Mouse (Mus musculus): ENCODE data around the gene Plscr3. TPM values are rescaled to one million over a fixed set of nuclear protein-coding genes. Genes with fewer than 3 reads are reported as not detected.

The Plscr3 gene
- polyA plus RNA-seq, 1 experiment from 2014 or later, result 46.3 TPM

DNA sequence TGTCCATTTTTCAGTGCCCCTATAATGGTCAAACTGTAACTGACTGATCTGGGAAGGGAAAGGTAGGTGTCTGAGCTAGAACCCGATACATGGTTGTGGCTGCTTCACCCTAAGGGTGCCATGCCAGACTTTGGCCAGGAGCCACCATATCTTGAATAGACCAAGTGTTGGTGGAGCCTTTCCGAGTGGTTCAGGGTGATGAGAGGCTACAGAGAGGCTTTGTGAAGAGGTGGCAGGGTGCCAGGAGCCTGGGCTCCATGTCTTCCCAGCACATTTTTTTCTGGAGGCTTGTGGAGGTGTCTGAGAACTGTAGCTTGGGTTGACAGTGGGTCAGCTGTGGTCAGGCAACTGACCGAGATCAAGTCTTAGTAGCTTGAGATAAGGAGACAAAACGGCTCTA lies 45.3 kb downstream of the Plscr3 start:
- Histone ChIP-seq H3K9me3 (replicated peaks; ENCODE audit: control insufficient read depth, low read length, poor library complexity, severe bottlenecking) (no peaks in the 10 kb centered on the region), H3K4me3 (ENCODE audit: low read depth, low read length) (no peak overlapping the region), H3K9ac (ENCODE audit: low read depth, low read length) (no peak overlapping the region), H3K4me2 (ENCODE audit: low read length) (no peak overlapping the region), H3K27ac (ENCODE audit: low read length) (no peak overlapping the region), H3K4me1 (ENCODE audit: control insufficient read depth, insufficient read depth, low read length) (no peaks in the 10 kb centered on the region), H3K27me3 (ENCODE audit: control insufficient read depth, insufficient read depth, low read depth, low read length) (no peaks in the 10 kb centered on the region), H3K36me3 (ENCODE audit: control insufficient read depth, insufficient read depth, low read length) (no peaks in the 10 kb centered on the region)
- 71% methylated on average over 4 of the region's 4 CpGs for WGBS
- no peak for ATAC-seq

- 80% methylated on average over 5 of the region's 5 CpGs for WGBS
- Histone ChIP-seq H3K36me3 (ENCODE audit: control insufficient read depth, insufficient read depth, low read length) (no peaks in the 10 kb centered on the region), H3K4me3 (ENCODE audit: low read depth, low read length) (no peak overlapping the region), H3K27ac (ENCODE audit: low read length) (no peak overlapping the region), H3K27me3 (ENCODE audit: control insufficient read depth, insufficient read depth, low read depth, low read length) (no peaks in the 10 kb centered on the region), H3K4me1 (ENCODE audit: control insufficient read depth, insufficient read depth, low read length) (peaks cover 8% of the 10 kb centered on the region), H3K9ac (ENCODE audit: low read depth, low read length) (no peak overlapping the region), H3K4me2 (ENCODE audit: low read length) (no peak overlapping the region), H3K9me3 (replicated peaks; ENCODE audit: control insufficient read depth, low read length, poor library complexity, severe bottlenecking) (no peaks in the 10 kb centered on the region)
- no peak for ATAC-seq
Measured at GRCm38 (mm10) chr11:69894671-69895070, 48.5 kb downstream of the Plscr3 start.

- H3K4me2 ChIP-seq (ENCODE audit: low read length), result no peak within 1 kb of the TSS
- H3K4me1 ChIP-seq (ENCODE audit: control insufficient read depth, insufficient read depth, low read length), result peaks cover 11% of the 10 kb centered on the region
- no peaks in the 10 kb centered on the region for H3K9me3 ChIP-seq (replicated peaks; ENCODE audit: control insufficient read depth, low read length, poor library complexity, severe bottlenecking)
- WGBS, result 78% methylated on average over 4 of the region's 4 CpGs
- H3K27ac ChIP-seq (ENCODE audit: low read length), result no peak within 1 kb of the TSS
- no peaks in the 10 kb centered on the region for H3K27me3 ChIP-seq (ENCODE audit: control insufficient read depth, insufficient read depth, low read depth, low read length)
- no peak within 1 kb of the TSS for H3K9ac ChIP-seq (ENCODE audit: low read depth, low read length)
- no peak within 1 kb of the TSS for H3K4me3 ChIP-seq (ENCODE audit: low read depth, low read length)
- H3K36me3 ChIP-seq (ENCODE audit: control insufficient read depth, insufficient read depth, low read length), result no peaks in the 10 kb centered on the region
- ATAC-seq, result no peak
Measured at GRCm38 (mm10) chr11:69895291-69895690, 49.1 kb downstream of the Plscr3 start, which contains the start of gene Acap1. Gene Acap1, minus strand, starts transcription at chr11:69895539.

GRCm38 (mm10) chr11:69899870-69900269 lies 53.7 kb downstream of the Plscr3 start:
- Histone ChIP-seq H3K27me3 (ENCODE audit: control insufficient read depth, insufficient read depth, low read depth, low read length) (no peaks in the 10 kb centered on the region), H3K27ac (ENCODE audit: low read length) (peak overlapping the region; percentile 97), H3K36me3 (ENCODE audit: control insufficient read depth, insufficient read depth, low read length) (peaks cover 5% of the 10 kb centered on the region), H3K9me3 (replicated peaks; ENCODE audit: control insufficient read depth, low read length, poor library complexity, severe bottlenecking) (no peaks in the 10 kb centered on the region), H3K4me1 (ENCODE audit: control insufficient read depth, insufficient read depth, low read length) (peaks cover 22% of the 10 kb centered on the region), H3K4me3 (ENCODE audit: low read depth, low read length) (peak overlapping the region; percentile 74), H3K9ac (ENCODE audit: low read depth, low read length) (peak overlapping the region; percentile 97), H3K4me2 (ENCODE audit: low read length) (peak overlapping the region; percentile 84)
- 25% methylated on average over 4 of the region's 4 CpGs for WGBS
- ATAC-seq, result no peak

DNA sequence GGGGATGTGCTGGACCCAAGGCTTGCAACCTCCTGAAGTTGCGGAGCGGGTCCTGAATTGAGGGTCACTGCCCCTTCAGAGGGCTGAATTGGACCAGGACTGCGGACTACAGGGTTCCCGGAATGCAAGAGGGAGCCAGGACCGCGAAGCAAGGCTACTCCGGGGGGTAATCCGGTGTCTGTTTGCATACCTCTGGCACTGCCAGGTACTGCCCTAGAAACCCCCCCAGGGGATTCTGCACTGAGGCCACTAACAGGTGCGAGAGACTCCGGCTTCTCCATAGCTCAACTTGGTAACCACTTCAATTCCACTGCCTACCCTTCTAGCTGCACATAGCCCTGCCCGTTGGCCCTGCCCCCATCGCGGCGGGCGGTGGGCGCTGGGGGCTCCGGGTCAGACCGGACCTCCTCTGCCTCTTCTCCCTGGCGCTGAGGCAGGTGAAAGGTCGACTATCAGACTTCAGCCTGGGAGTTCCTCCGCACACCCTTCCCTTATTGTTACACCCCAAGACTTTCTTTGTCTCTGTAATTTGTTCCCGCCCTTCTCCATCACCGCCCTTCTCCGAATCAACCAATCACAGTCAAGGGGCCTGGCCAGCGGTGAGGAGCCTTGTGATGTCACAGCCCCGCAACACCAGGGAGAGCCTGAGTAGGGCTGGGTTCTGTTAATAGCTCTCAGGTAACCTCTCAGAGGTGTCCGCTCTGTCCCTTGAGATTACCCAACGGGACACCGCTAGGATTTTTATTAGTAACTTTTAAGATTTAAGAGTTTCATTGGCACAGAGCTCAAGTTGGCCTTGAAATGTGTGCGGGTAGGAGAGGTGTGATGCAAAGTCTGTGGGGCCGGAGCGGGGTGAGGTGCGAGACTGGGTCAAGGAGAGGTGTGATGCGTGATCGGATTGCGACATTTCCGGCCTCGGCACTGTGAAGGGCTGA lies 54.6 kb downstream of the Plscr3 start, which contains the start of the genes 2810408A11Rik and Neurl4:
2810408A11Rik (minus strand) TSS at position 517 of the 935 bp plus-strand sequence.
Neurl4 (plus strand) TSS at position 602 of the 935 bp plus-strand sequence.
- ATAC-seq, result peak; percentile 97
- no peaks in the 10 kb centered on the region for H3K9me3 ChIP-seq (replicated peaks; ENCODE audit: control insufficient read depth, low read length, poor library complexity, severe bottlenecking)
- 0% methylated on average over 38 of the region's 38 CpGs for WGBS
- no peaks in the 10 kb centered on the region for H3K27me3 ChIP-seq (ENCODE audit: control insufficient read depth, insufficient read depth, low read depth, low read length)
- H3K9ac ChIP-seq (ENCODE audit: low read depth, low read length), result peak within 1 kb of the TSS; percentile 97
- H3K36me3 ChIP-seq (ENCODE audit: control insufficient read depth, insufficient read depth, low read length), result peaks cover 7% of the 10 kb centered on the region
- H3K4me1 ChIP-seq (ENCODE audit: control insufficient read depth, insufficient read depth, low read length), result peaks cover 22% of the 10 kb centered on the region
- peak within 1 kb of the TSS; percentile 97 for H3K27ac ChIP-seq (ENCODE audit: low read length)
- peak within 1 kb of the TSS; percentile 74 for H3K4me3 ChIP-seq (ENCODE audit: low read depth, low read length)
- peak within 1 kb of the TSS; percentile 84 for H3K4me2 ChIP-seq (ENCODE audit: low read length)

DNA sequence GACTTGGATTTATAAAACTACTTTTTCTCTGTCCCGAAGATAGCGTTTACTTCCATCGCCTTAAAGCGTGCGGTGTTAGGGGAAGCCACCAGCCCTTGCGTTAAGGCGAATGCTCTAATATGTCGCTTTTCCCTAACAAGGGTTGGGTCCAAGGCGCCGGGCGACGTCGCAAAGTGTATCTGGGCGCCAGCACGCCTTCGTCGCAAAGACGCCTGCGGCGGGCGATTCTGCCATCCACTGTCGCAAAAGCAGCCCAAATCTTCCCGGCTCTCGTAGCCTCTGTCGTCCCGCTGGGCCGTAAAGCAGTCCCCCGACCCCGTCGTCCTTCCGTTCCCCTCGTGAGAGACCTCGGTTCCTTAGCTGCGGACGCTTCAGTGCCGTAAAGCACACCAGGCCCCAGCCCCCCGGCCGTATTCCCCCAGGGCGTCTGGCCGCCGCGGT lies 55.2 kb downstream of the Plscr3 start:
- Histone ChIP-seq H3K9me3 (replicated peaks; ENCODE audit: control insufficient read depth, low read length, poor library complexity, severe bottlenecking) (no peaks in the 10 kb centered on the region), H3K4me1 (ENCODE audit: control insufficient read depth, insufficient read depth, low read length) (peaks cover 22% of the 10 kb centered on the region), H3K27ac (ENCODE audit: low read length) (peak overlapping the region; percentile 97), H3K9ac (ENCODE audit: low read depth, low read length) (peak overlapping the region; percentile 97), H3K27me3 (ENCODE audit: control insufficient read depth, insufficient read depth, low read depth, low read length) (no peaks in the 10 kb centered on the region), H3K36me3 (ENCODE audit: control insufficient read depth, insufficient read depth, low read length) (peaks cover 14% of the 10 kb centered on the region), H3K4me3 (ENCODE audit: low read depth, low read length) (peak overlapping the region; percentile 74), H3K4me2 (ENCODE audit: low read length) (peak overlapping the region; percentile 84)
- under 1% methylated on average over 42 of the region's 42 CpGs for WGBS
- ATAC-seq, result peak; percentile 77

Small RNA genes lying within 50 kb of the gene (microRNA-seq; reads per million reads assigned to microRNA genes)
- not detected for gene Mir6924

Other genes with a start within 250 kb of the Plscr3 start
- gene Atp1b2, start 240.4 kb upstream of the Plscr3 start, polyA plus RNA-seq (2015; fragmentation: Nextera tagmentation; extraction: Ambion mirVana), result 65.8 and 95.2 TPM in 2 replicates
- gene Shbg, start 228.5 kb upstream of the Plscr3 start, polyA plus RNA-seq (2015; fragmentation: Nextera tagmentation; extraction: Ambion mirVana), result not detected in 2 replicates
- 23.8 and 27.1 TPM in 2 replicates for gene Sat2, start 224.4 kb upstream of the Plscr3 start, polyA plus RNA-seq (2015; fragmentation: Nextera tagmentation; extraction: Ambion mirVana)
- gene Fxr2, start 213.4 kb upstream of the Plscr3 start, polyA plus RNA-seq (2015; fragmentation: Nextera tagmentation; extraction: Ambion mirVana), result 33.3 and 37.3 TPM in 2 replicates
- gene Sox15, start 191.1 kb upstream of the Plscr3 start, polyA plus RNA-seq (2015; fragmentation: Nextera tagmentation; extraction: Ambion mirVana), result not detected in 2 replicates
- 101 and 104 TPM in 2 replicates for gene Mpdu1, start 183.7 kb upstream of the Plscr3 start, polyA plus RNA-seq (2015; fragmentation: Nextera tagmentation; extraction: Ambion mirVana)
- 6.4 and 9.7 TPM in 2 replicates for gene Cd68, start 180.2 kb upstream of the Plscr3 start, polyA plus RNA-seq (2015; fragmentation: Nextera tagmentation; extraction: Ambion mirVana)
- 477 and 496 TPM in 2 replicates for gene Eif4a1, start 174.0 kb upstream of the Plscr3 start, polyA plus RNA-seq (2015; fragmentation: Nextera tagmentation; extraction: Ambion mirVana)
- 94.0 and 98.5 TPM in 2 replicates for gene Senp3, start 164.3 kb upstream of the Plscr3 start, polyA plus RNA-seq (2015; fragmentation: Nextera tagmentation; extraction: Ambion mirVana)
- 0.53 and 0.66 TPM in 2 replicates for gene Tnfsf13, start 160.6 kb upstream of the Plscr3 start, polyA plus RNA-seq (2015; fragmentation: Nextera tagmentation; extraction: Ambion mirVana)
- 2.3 and 3.0 TPM in 2 replicates for gene Tnfsf12, start 150.5 kb upstream of the Plscr3 start, polyA plus RNA-seq (2015; fragmentation: Nextera tagmentation; extraction: Ambion mirVana)
- gene Tnfsfm13, start 150.3 kb upstream of the Plscr3 start, polyA plus RNA-seq (2015; fragmentation: Nextera tagmentation; extraction: Ambion mirVana), result 0.60 and 0.87 TPM in 2 replicates
- gene Polr2a, start 87.7 kb upstream of the Plscr3 start, polyA plus RNA-seq (2015; fragmentation: Nextera tagmentation; extraction: Ambion mirVana), result 13.0 and 15.5 TPM in 2 replicates
- 0.21 and 0.22 TPM in 2 replicates for gene Slc35g3, start 84.4 kb upstream of the Plscr3 start, polyA plus RNA-seq (2015; fragmentation: Nextera tagmentation; extraction: Ambion mirVana)
- gene Zbtb4, start 80.5 kb upstream of the Plscr3 start, polyA plus RNA-seq (2015; fragmentation: Nextera tagmentation; extraction: Ambion mirVana), result 4.2 and 5.2 TPM in 2 replicates
- gene Chrnb1, start 50.4 kb upstream of the Plscr3 start, polyA plus RNA-seq (2015; fragmentation: Nextera tagmentation; extraction: Ambion mirVana), result 1.4 and 1.6 TPM in 2 replicates
- 4.1 and 4.5 TPM in 2 replicates for gene Fgf11, start 44.5 kb upstream of the Plscr3 start, polyA plus RNA-seq (2015; fragmentation: Nextera tagmentation; extraction: Ambion mirVana)
- 0.54 and 0.56 TPM in 2 replicates for gene Tmem102, start 40.8 kb upstream of the Plscr3 start, polyA plus RNA-seq (2015; fragmentation: Nextera tagmentation; extraction: Ambion mirVana)
- gene Gm39566, start 31.1 kb upstream of the Plscr3 start, polyA plus RNA-seq (2015; fragmentation: Nextera tagmentation; extraction: Ambion mirVana), result not detected in 2 replicates
- gene Spem2, start 27.9 kb upstream of the Plscr3 start, polyA plus RNA-seq (2015; fragmentation: Nextera tagmentation; extraction: Ambion mirVana), result not detected in 2 replicates
- gene Spem1, start 24.2 kb upstream of the Plscr3 start, polyA plus RNA-seq (2015; fragmentation: Nextera tagmentation; extraction: Ambion mirVana), result 0.24 and 0.68 TPM in 2 replicates
- gene Nlgn2, start 8.6 kb upstream of the Plscr3 start, polyA plus RNA-seq (2015; fragmentation: Nextera tagmentation; extraction: Ambion mirVana), result 20.6 and 21.5 TPM in 2 replicates
- 271 and 312 TPM in 2 replicates for gene Tmem256, start 7.9 kb upstream of the Plscr3 start, polyA plus RNA-seq (2015; fragmentation: Nextera tagmentation; extraction: Ambion mirVana)
- 0.11 and 0.35 TPM in 2 replicates for gene Tnk1, start 12.4 kb downstream of the Plscr3 start, polyA plus RNA-seq (2015; fragmentation: Nextera tagmentation; extraction: Ambion mirVana)
- not detected in 2 replicates for gene Tmem95, start 31.6 kb downstream of the Plscr3 start, polyA plus RNA-seq (2015; fragmentation: Nextera tagmentation; extraction: Ambion mirVana)
- gene Kctd11, start 35.0 kb downstream of the Plscr3 start, polyA plus RNA-seq (2015; fragmentation: Nextera tagmentation; extraction: Ambion mirVana), result 1.3 and 1.9 TPM in 2 replicates
- gene Acap1, start 49.2 kb downstream of the Plscr3 start, polyA plus RNA-seq (2015; fragmentation: Nextera tagmentation; extraction: Ambion mirVana), result 0.26 and 0.42 TPM in 2 replicates
- 6.6 and 7.4 TPM in 2 replicates for gene 2810408A11Rik, start 54.6 kb downstream of the Plscr3 start, polyA plus RNA-seq (2015; fragmentation: Nextera tagmentation; extraction: Ambion mirVana)
- gene Neurl4, start 54.7 kb downstream of the Plscr3 start, polyA plus RNA-seq (2015; fragmentation: Nextera tagmentation; extraction: Ambion mirVana), result 18.7 and 24.1 TPM in 2 replicates
- 70.3 TPM in 2 replicates for gene Gps2, start 67.5 kb downstream of the Plscr3 start, polyA plus RNA-seq (2015; fragmentation: Nextera tagmentation; extraction: Ambion mirVana)
- gene Eif5a, start 75.6 kb downstream of the Plscr3 start, polyA plus RNA-seq (2015; fragmentation: Nextera tagmentation; extraction: Ambion mirVana), result 1,061 and 1,062 TPM in 2 replicates
- 5.1 and 7.2 TPM in 2 replicates for gene Ybx2, start 89.4 kb downstream of the Plscr3 start, polyA plus RNA-seq (2015; fragmentation: Nextera tagmentation; extraction: Ambion mirVana)
- gene Slc2a4, start 101.8 kb downstream of the Plscr3 start, polyA plus RNA-seq (2015; fragmentation: Nextera tagmentation; extraction: Ambion mirVana), result 3.1 and 3.2 TPM in 2 replicates
- gene Cldn7, start 118.4 kb downstream of the Plscr3 start, polyA plus RNA-seq (2015; fragmentation: Nextera tagmentation; extraction: Ambion mirVana), result 0.40 and 0.70 TPM in 2 replicates
- 23.0 and 24.4 TPM in 2 replicates for gene Ctdnep1, start 134.8 kb downstream of the Plscr3 start, polyA plus RNA-seq (2015; fragmentation: Nextera tagmentation; extraction: Ambion mirVana)
- 162 and 173 TPM in 2 replicates for gene Elp5, start 136.1 kb downstream of the Plscr3 start, polyA plus RNA-seq (2015; fragmentation: Nextera tagmentation; extraction: Ambion mirVana)
- 527 and 528 TPM in 2 replicates for gene Gabarap, start 144.8 kb downstream of the Plscr3 start, polyA plus RNA-seq (2015; fragmentation: Nextera tagmentation; extraction: Ambion mirVana)
- 51.2 and 58.6 TPM in 2 replicates for gene Phf23, start 149.4 kb downstream of the Plscr3 start, polyA plus RNA-seq (2015; fragmentation: Nextera tagmentation; extraction: Ambion mirVana)
- 21.9 and 26.1 TPM in 2 replicates for gene Dvl2, start 154.2 kb downstream of the Plscr3 start, polyA plus RNA-seq (2015; fragmentation: Nextera tagmentation; extraction: Ambion mirVana)
- gene Acadvl, start 169.0 kb downstream of the Plscr3 start, polyA plus RNA-seq (2015; fragmentation: Nextera tagmentation; extraction: Ambion mirVana), result 56.3 and 61.6 TPM in 2 replicates
- 23.4 and 30.0 TPM in 2 replicates for gene Dlg4, start 170.6 kb downstream of the Plscr3 start, polyA plus RNA-seq (2015; fragmentation: Nextera tagmentation; extraction: Ambion mirVana)
- gene Asgr1, start 207.7 kb downstream of the Plscr3 start, polyA plus RNA-seq (2015; fragmentation: Nextera tagmentation; extraction: Ambion mirVana), result 2.3 and 3.0 TPM in 2 replicates
- not detected in 2 replicates for gene Asgr2, start 246.3 kb downstream of the Plscr3 start, polyA plus RNA-seq (2015; fragmentation: Nextera tagmentation; extraction: Ambion mirVana)